Mouse (Mus musculus) CH12.LX (cell line): Measurements from ENCODE around the gene Pigyl. TPM values are rescaled to one million over a fixed set of nuclear protein-coding genes. Genes with fewer than 3 reads are reported as not detected.

ENCODE experiments used
- DNase-seq: peaks from one replicate; pipeline ENCODE4 v3.0.0-alpha.2; 2013; ENCODE audit errors: extremely low read depth
- H3K27ac ChIP-seq: 2 replicates; pipeline ENCODE4 v1.5.1; 2012; ENCODE audit warnings: low read depth, mild to moderate bottlenecking, control low read depth, moderate library complexity; ENCODE audit not compliant: insufficient read depth
- H3K27me3 ChIP-seq: replicated peaks from 2 replicates; pipeline ENCODE3; 2012; ENCODE audit warnings: inconsistent platforms
- H3K36me3 ChIP-seq, 2 experiments: replicated peaks in 1 of 2; 2 replicates each; pipeline versions ENCODE3 to v1.6.1; 2012; ENCODE audit warnings: inconsistent platforms in 1 of 2, low read length in 1 of 2, mild to moderate bottlenecking in 1 of 2, mixed read lengths in 1 of 2, moderate library complexity in 1 of 2; ENCODE audit not compliant: control insufficient read depth in 1 of 2, insufficient read depth in 1 of 2
- H3K4me1 ChIP-seq, 2 experiments: 2 replicates each; pipeline ENCODE4 v1.6.1; 2012; ENCODE audit warnings: inconsistent platforms in 1 of 2, moderate library complexity in 1 of 2; ENCODE audit not compliant: insufficient read depth in 2 of 2, control insufficient read depth in 1 of 2
- H3K4me2 ChIP-seq: 2 replicates; pipeline ENCODE4 v1.6.1; 2012; ENCODE audit warnings: low read depth, mild to moderate bottlenecking, control low read depth; ENCODE audit not compliant: poor library complexity, insufficient read depth, severe bottlenecking
- H3K4me3 ChIP-seq, 3 experiments: fragments of 150-350 bp in 1 of 3; sonication (generic) in 1 of 3; replicated peaks in 1 of 3; 2 replicates each; pipeline versions ENCODE3 to v1.5.1; 2011 to 2012; ENCODE audit warnings: low read depth in 2 of 3, low read length in 2 of 3, mild to moderate bottlenecking in 2 of 3, moderate library complexity in 2 of 3, control low read depth in 1 of 3, improper control_type of control experiment in 1 of 3, inconsistent platforms in 1 of 3, mixed read lengths in 1 of 3; ENCODE audit not compliant: poor library complexity in 1 of 3
- H3K79me2 ChIP-seq: replicated peaks from 2 replicates; pipeline ENCODE4 v1.6.1; 2012; ENCODE audit warnings: mild to moderate bottlenecking, moderate library complexity; ENCODE audit not compliant: control insufficient read depth, poor library complexity, insufficient read depth, severe bottlenecking; ENCODE audit errors: extremely low read depth
- H3K9ac ChIP-seq: 2 replicates; pipeline ENCODE4 v1.6.1; 2012; ENCODE audit warnings: low read depth, mild to moderate bottlenecking, control low read depth, moderate library complexity; ENCODE audit not compliant: insufficient read depth
- H3K9me3 ChIP-seq: replicated peaks from 2 replicates; pipeline ENCODE3; 2012; ENCODE audit warnings: low read length, inconsistent platforms, mixed read lengths
- CHD1 ChIP-seq: IDR thresholded peaks from 2 replicates; pipeline ENCODE4 v1.6.1; 2012; ENCODE audit warnings: low read depth, low read length, improper control_type of control experiment, inconsistent platforms
- CTCF ChIP-seq, 2 experiments: IDR thresholded peaks in 1 of 2; conservative IDR thresholded peaks in 1 of 2; 2 replicates each; pipeline ENCODE4 v1.5.1; 2011 to 2012; ENCODE audit warnings: low read depth in 2 of 2, low read length in 2 of 2, improper control_type of control experiment in 1 of 2, inconsistent platforms in 1 of 2, mild to moderate bottlenecking in 1 of 2, moderate library complexity in 1 of 2
- E2F4 ChIP-seq: IDR thresholded peaks from 2 replicates; pipeline ENCODE4 v1.6.1; 2011; ENCODE audit warnings: low read depth, low read length, improper control_type of control experiment; ENCODE audit not compliant: insufficient replicate concordance
- EP300 ChIP-seq: IDR thresholded peaks from 2 replicates; pipeline ENCODE4 v1.6.1; 2011; ENCODE audit warnings: low read length, improper control_type of control experiment
- HCFC1 ChIP-seq: IDR thresholded peaks from 2 replicates; pipeline ENCODE4 v1.6.1; 2012; ENCODE audit warnings: low read depth, mild to moderate bottlenecking, inconsistent platforms, low read length, improper control_type of control experiment
- JUN ChIP-seq: IDR thresholded peaks from 2 replicates; pipeline ENCODE4 v1.6.1; 2011; ENCODE audit warnings: low read depth, mild to moderate bottlenecking, low read length, improper control_type of control experiment, moderate library complexity; ENCODE audit not compliant: insufficient read depth
- MAX ChIP-seq: IDR thresholded peaks from 2 replicates; pipeline ENCODE4 v1.6.1; 2011; ENCODE audit warnings: low read length, improper control_type of control experiment
- MEF2A ChIP-seq: IDR thresholded peaks from 2 replicates; pipeline ENCODE4 v1.6.1; 2014; ENCODE audit warnings: low read depth, mild to moderate bottlenecking, inconsistent platforms, low read length, improper control_type of control experiment, borderline replicate concordance
- PAX5 ChIP-seq: IDR thresholded peaks from 2 replicates; pipeline ENCODE4 v1.6.1; 2012; ENCODE audit warnings: low read length, inconsistent platforms, mixed read lengths
- POLR2A ChIP-seq: IDR thresholded peaks from 2 replicates; pipeline ENCODE4 v1.6.1; 2011; ENCODE audit warnings: low read depth, mild to moderate bottlenecking, improper control_type of control experiment, low read length
- RAD21 ChIP-seq: IDR thresholded peaks from 2 replicates; pipeline ENCODE4 v1.6.1; 2011; ENCODE audit warnings: low read depth, mild to moderate bottlenecking, low read length, improper control_type of control experiment, moderate library complexity
- SMC3 ChIP-seq: IDR thresholded peaks from 2 replicates; pipeline ENCODE4 v1.6.1; 2011; ENCODE audit warnings: low read depth, low read length, improper control_type of control experiment
- TCF12 ChIP-seq: IDR thresholded peaks from 2 replicates; pipeline ENCODE4 v1.6.1; 2014; ENCODE audit warnings: low read depth, mild to moderate bottlenecking, inconsistent platforms, low read length, improper control_type of control experiment
- UBTF ChIP-seq: IDR thresholded peaks from 2 replicates; pipeline ENCODE4 v1.6.1; 2012; ENCODE audit warnings: low read depth, mild to moderate bottlenecking, inconsistent platforms, low read length, improper control_type of control experiment, moderate library complexity
- USF1 ChIP-seq: IDR thresholded peaks from 2 replicates; pipeline ENCODE4 v1.6.1; 2014; ENCODE audit warnings: low read depth, mild to moderate bottlenecking, inconsistent platforms, low read length, improper control_type of control experiment
- ZC3H11A ChIP-seq: IDR thresholded peaks from 2 replicates; pipeline ENCODE4 v1.6.1; 2012; ENCODE audit warnings: low read depth, mild to moderate bottlenecking, inconsistent platforms, low read length, improper control_type of control experiment
- ZKSCAN1 ChIP-seq: IDR thresholded peaks from 2 replicates; pipeline ENCODE4 v1.6.1; 2012; ENCODE audit warnings: low read depth, inconsistent platforms, low read length, improper control_type of control experiment, borderline replicate concordance
- ZMIZ1 ChIP-seq: IDR thresholded peaks from 2 replicates; pipeline ENCODE4 v1.6.1; 2012; ENCODE audit warnings: low read depth, mild to moderate bottlenecking, inconsistent platforms, low read length, improper control_type of control experiment
- dilution Hi-C: fragments of 300-500 bp; cut with MboI; formaldehyde crosslinking; loops from 2 replicates; pipeline ENCODE4 v1.14.3; 2020; ENCODE audit warnings: low sequenced_read_pairs; ENCODE audit not compliant: extremely low pct_unique_long_range_greater_than_20kb, extremely low pct_ligation_motif_present
- in situ Hi-C: fragments of 300-500 bp; cut with MboI; formaldehyde crosslinking; loops from 3 replicates; pipeline ENCODE4 v1.14.3; 2019; ENCODE audit warnings: low sequenced_read_pairs, low pct_ligation_motif_present, low pct_unique_long_range_greater_than_20kb, mixed read lengths
- polyA plus RNA-seq: library from polyadenylated mRNA; unstranded; fragments of >175 nt; gene quantifications from 2 replicates; pipeline ENCODE4 v1.2.1, GENCODE M21; 2012; ENCODE audit warnings: low read depth; ENCODE audit not compliant: insufficient read length
- total RNA-seq, 2 experiments: library from RNA; depleted of rRNA; stranded (reverse); fragments of 300-350 nt in 1 of 2; fragments of >200 nt in 1 of 2; gene quantifications; 2 replicates each; pipeline ENCODE4 v1.2.3; 2012 to 2014

Pigyl gene
- total and polyA plus RNA-seq, 3 experiments, result 5.0 to 24.9 (median 22.8) TPM

- no peaks in the 10 kb centered on the region for H3K27me3 ChIP-seq
- in situ Hi-C loops (no loop called here), dilution Hi-C loops (no loop called here)
- no peaks in the 10 kb centered on the region for H3K79me2 ChIP-seq
- no peak overlapping the region for H3K27ac ChIP-seq
- TF ChIP-seq HCFC1, result no peak
- TF ChIP-seq ZKSCAN1, result no peak
- TF ChIP-seq EP300, result no peak
- no peak for TF ChIP-seq USF1
- no peak for TF ChIP-seq ZC3H11A
- no peak for TF ChIP-seq PAX5
- TF ChIP-seq MEF2A, result no peak
- no peak for TF ChIP-seq RAD21
- TF ChIP-seq UBTF, result no peak
- no peak for TF ChIP-seq JUN
- TF ChIP-seq, all 38 proteins: peak for 0
- Histone ChIP-seq H3K9ac (no peak overlapping the region), H3K4me1 (peaks cover 0 to 2% of the 10 kb centered on the region in 2 experiments; a peak in 1 of 4 replicates), H3K36me3 (no peaks in the 10 kb centered on the region), H3K4me2 (no peak overlapping the region), H3K9me3 (peaks cover 11% of the 10 kb centered on the region), H3K4me3 (no peak overlapping the region)
- DNase-seq, result no peak
Measured at GRCm38 (mm10) chr9:22136765-22137547, 19.7 kb upstream of the Pigyl start.

GRCm38 (mm10) chr9:22138480-22138879, 18.2 kb upstream of the Pigyl start:
- dilution Hi-C loops, result no loop called here
- Histone ChIP-seq H3K79me2 (no peaks in the 10 kb centered on the region), H3K27me3 (no peaks in the 10 kb centered on the region), H3K36me3 (no peaks in the 10 kb centered on the region)
- DNase-seq, result no peak
- no peak for TF ChIP-seq TCF12
- TF ChIP-seq SMC3, result peak; percentile 18; the same call in 1 of the 2 replicates
- TF ChIP-seq RAD21, result peak; percentile 23
- TF ChIP-seq CTCF (conservative IDR thresholded peaks at IDR 0.05 in 1 of 2, IDR thresholded peaks at IDR 0.05 in 1 of 2; ENCODE audit: low read depth in 2 of 2, low read length in 2 of 2), result peak; percentile 69 to 90
- TF ChIP-seq CHD1, result no peak
- no peak for TF ChIP-seq E2F4
- TF ChIP-seq MAX, result peak; percentile 53; the same call in 1 of the 2 replicates
- TF ChIP-seq JUN, result no peak
- TF ChIP-seq ZMIZ1, result no peak
- TF ChIP-seq POLR2A, result no peak
- TF ChIP-seq, all 38 proteins: peak for 4
- H3K4me1 ChIP-seq, result peaks cover under 1 to 1% of the 10 kb centered on the region in 2 experiments; a peak in 3 of 4 replicates
- H3K9me3 ChIP-seq, result peaks cover 11% of the 10 kb centered on the region
- no peak overlapping the region for H3K27ac ChIP-seq
- in situ Hi-C loops, result no loop called here
- H3K9ac ChIP-seq, result no peak overlapping the region
- H3K4me3 ChIP-seq, result no peak overlapping the region
- H3K4me2 ChIP-seq, result no peak overlapping the region
